Mouse (Mus musculus) limb, embryonic 10.5 days (tissue): ENCODE data around the gene Sytl3. TPM values are rescaled to one million over a fixed set of nuclear protein-coding genes. Genes with fewer than 3 reads are reported as not detected.
"Not testable (repeated sequence)": the region's sequence is repeated elsewhere in the genome, so short reads cannot be mapped to it uniquely, and the experiment has no call there.

Source experiments
- DNase-seq: peaks from one replicate; pipeline ENCODE4 v3.0.0-alpha.2; 2017; ENCODE audit warnings: low spot score
- H3K27ac ChIP-seq: fragments of 300-500 bp; sonication (generic); 2 replicates; pipeline ENCODE4 v1.5.1; 2016; ENCODE audit warnings: mild to moderate bottlenecking
- H3K27me3 ChIP-seq: fragments of 300-500 bp; sonication (generic); 2 replicates; pipeline ENCODE4 v1.6.1; 2016; ENCODE audit warnings: low read depth, mild to moderate bottlenecking; ENCODE audit not compliant: poor library complexity, severe bottlenecking
- H3K36me3 ChIP-seq: fragments of 300-500 bp; sonication (generic); 2 replicates; pipeline ENCODE4 v1.6.1; 2016; ENCODE audit warnings: mild to moderate bottlenecking, moderate library complexity
- H3K4me1 ChIP-seq: fragments of 300-500 bp; sonication (generic); 2 replicates; pipeline ENCODE4 v1.6.1; 2016
- H3K4me3 ChIP-seq: fragments of 300-500 bp; sonication (generic); 2 replicates; pipeline ENCODE4 v1.5.1; 2016; ENCODE audit warnings: mild to moderate bottlenecking, moderate library complexity
- H3K9me3 ChIP-seq: fragments of 300-500 bp; sonication (generic); replicated peaks from 2 replicates; pipeline ENCODE4 v1.6.1; 2016; ENCODE audit warnings: mild to moderate bottlenecking
- WGBS: fragments of 180-500 bp; shearing (Covaris S2); methylation state at CpG from one replicate; pipeline ENCODE4 v1.1.7; 2016; 5-methylcytosine and 5-hydroxymethylcytosine counted together
- polyA plus RNA-seq: library from polyadenylated mRNA; unstranded; fragments of >200 nt; fragmentation: Nextera tagmentation; extraction: Ambion mirVana; gene quantifications from 2 replicates; pipeline ENCODE4 v1.2.1, GENCODE M21; 2016

Sytl3 gene
- polyA plus RNA-seq, 1 experiment from 2014 or later: not detected

DNA sequence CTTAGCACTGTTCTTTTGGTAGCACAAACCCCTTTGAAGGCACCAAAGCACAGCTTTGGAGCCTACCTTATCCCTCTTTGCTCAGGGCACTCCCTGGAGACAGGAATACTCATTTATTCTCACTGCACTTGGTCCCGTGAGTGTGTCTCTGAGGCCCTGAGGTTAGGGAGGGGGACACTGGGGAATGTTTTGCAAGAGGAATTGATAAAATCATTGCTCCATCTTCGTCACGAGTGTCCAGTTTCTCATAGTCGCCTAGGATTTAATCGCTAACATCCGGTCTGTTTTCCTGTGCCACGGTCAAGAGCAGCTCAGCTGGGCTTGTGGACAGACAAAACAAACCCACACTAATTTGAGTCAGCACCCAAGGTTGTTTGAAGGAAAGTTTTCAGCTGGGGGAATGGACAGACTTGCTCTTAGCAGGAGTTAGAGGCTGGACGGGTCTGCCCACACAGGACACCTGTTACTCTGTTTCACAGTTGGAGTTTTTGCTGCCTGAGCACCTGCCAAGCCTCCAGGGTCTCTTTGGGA, 26.5 kb downstream of the Sytl3 start:
- not testable (repeated sequence) for H3K4me1 ChIP-seq, DNase-seq, H3K27me3 ChIP-seq, H3K27ac ChIP-seq, H3K4me3 ChIP-seq, H3K36me3 ChIP-seq, H3K9me3 ChIP-seq
- WGBS: 50% methylated on average over 5 of the region's 8 CpGs

GRCm38 (mm10) chr17:6686299-6686971, 27.5 kb downstream of the Sytl3 start:
- H3K4me1 ChIP-seq, H3K9me3 ChIP-seq, DNase-seq, H3K27ac ChIP-seq, H3K4me3 ChIP-seq, H3K36me3 ChIP-seq, H3K27me3 ChIP-seq: not testable (repeated sequence)
- 84% methylated on average over 3 of the region's 4 CpGs for WGBS

DNA sequence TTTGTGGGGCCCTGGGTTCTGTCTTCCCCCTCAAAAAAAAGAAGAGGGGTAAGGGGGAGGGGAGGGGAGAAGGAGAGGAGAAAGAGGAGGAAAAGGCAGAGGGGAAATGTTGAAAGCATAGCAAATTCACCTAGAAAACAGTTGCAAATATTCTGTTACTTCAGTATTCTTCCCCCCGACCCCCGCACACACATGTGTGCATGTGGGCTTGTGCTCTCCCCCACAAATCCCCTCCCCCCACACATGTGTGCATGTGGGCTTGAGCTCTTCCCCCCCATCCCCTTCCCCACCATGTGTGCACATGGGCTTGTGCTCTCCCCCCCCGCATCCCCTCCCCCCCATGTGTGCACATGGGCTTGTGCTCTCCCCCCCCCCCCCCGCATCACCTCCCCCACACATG, 30.5 kb downstream of the Sytl3 start:
- H3K27me3 ChIP-seq, H3K4me1 ChIP-seq, H3K4me3 ChIP-seq, H3K9me3 ChIP-seq, H3K27ac ChIP-seq, H3K36me3 ChIP-seq, DNase-seq: not testable (repeated sequence)
- 89% methylated on average over 3 of the region's 4 CpGs for WGBS

DNA sequence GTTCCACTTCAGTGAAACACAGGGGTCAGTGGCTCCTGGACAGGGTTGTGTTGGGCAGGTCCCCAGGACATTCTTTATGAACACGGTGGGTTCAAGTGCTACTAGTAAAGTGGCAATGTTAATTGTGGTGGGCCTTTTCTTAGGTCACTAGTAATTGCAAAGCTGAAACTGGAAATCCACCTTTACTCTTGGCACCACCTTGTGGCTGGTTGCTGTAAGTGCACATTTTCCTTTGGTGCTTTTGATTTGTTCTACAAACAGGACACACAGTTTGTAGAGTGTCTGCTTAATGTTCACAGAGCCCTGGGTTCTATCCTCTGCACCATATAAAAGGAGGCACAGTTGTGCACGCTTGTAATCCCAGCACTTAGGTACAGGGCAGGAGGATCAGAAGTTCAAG, 32.7 kb downstream of the Sytl3 start:
- H3K4me3 ChIP-seq, H3K9me3 ChIP-seq, H3K36me3 ChIP-seq, H3K27me3 ChIP-seq, H3K4me1 ChIP-seq, H3K27ac ChIP-seq: not testable (repeated sequence)
- 19% methylated on average over 2 of the region's 2 CpGs for WGBS
- peak; percentile 47 for DNase-seq

DNA sequence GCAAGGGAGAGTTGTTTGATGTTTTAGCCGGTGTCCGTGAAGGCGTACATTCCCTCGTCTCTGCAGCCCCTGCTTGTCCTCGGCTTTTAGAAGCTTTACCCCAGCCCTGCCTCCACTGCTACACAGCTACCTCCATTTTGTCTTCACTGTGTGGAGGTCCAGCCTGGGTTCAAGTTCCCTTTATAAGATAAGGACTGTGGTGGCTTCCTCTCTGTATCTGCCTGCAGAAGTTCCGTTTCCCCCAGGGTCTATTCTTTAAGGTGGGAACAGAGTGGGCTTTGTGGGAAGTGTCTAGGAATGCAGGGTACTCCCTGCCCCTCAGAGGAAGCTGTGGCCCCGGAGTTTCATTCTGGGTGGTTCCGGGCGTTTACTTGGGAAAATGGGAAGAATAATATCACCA, 36.8 kb downstream of the Sytl3 start:
- H3K9me3 ChIP-seq, H3K4me1 ChIP-seq, H3K27ac ChIP-seq, DNase-seq, H3K36me3 ChIP-seq, H3K27me3 ChIP-seq, H3K4me3 ChIP-seq: not testable (repeated sequence)
- 80% methylated on average over 9 of the region's 9 CpGs for WGBS

GRCm38 (mm10) chr17:6696521-6696920, 37.6 kb downstream of the Sytl3 start:
- WGBS: 51% methylated on average over 8 of the region's 8 CpGs
- not testable (repeated sequence) for H3K36me3 ChIP-seq, H3K27me3 ChIP-seq, H3K9me3 ChIP-seq, H3K4me3 ChIP-seq, H3K27ac ChIP-seq, H3K4me1 ChIP-seq, DNase-seq

- not testable (repeated sequence) for H3K9me3 ChIP-seq, DNase-seq, H3K27ac ChIP-seq, H3K27me3 ChIP-seq, H3K4me3 ChIP-seq, H3K4me1 ChIP-seq, H3K36me3 ChIP-seq
- WGBS: 34% methylated on average over 4 of the region's 4 CpGs
Measured at GRCm38 (mm10) chr17:6697224-6697775, 38.4 kb downstream of the Sytl3 start.

DNA sequence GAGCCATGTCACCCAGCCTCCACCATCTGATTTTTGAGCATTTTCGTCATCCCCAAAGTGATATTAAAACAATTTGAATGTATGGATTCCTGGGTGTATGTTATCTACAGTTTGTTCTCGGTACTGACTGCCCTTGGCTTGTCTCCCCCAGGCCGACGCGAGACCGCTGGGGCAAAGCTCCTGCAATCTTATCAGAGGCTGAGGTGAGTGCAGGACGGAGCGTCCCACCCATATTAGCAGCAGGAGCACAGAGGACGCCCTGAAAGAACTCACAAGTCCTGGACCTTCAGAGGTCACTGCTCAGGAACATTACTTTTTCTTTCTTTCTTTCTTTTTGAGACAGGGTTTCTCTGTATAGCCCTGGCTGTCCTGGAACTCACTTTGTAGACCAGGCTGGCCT, 40.6 kb downstream of the Sytl3 start:
- not testable (repeated sequence) for H3K4me1 ChIP-seq, DNase-seq, H3K27me3 ChIP-seq, H3K4me3 ChIP-seq, H3K36me3 ChIP-seq, H3K27ac ChIP-seq, H3K9me3 ChIP-seq
- WGBS: 92% methylated on average over 9 of the region's 9 CpGs

DNA sequence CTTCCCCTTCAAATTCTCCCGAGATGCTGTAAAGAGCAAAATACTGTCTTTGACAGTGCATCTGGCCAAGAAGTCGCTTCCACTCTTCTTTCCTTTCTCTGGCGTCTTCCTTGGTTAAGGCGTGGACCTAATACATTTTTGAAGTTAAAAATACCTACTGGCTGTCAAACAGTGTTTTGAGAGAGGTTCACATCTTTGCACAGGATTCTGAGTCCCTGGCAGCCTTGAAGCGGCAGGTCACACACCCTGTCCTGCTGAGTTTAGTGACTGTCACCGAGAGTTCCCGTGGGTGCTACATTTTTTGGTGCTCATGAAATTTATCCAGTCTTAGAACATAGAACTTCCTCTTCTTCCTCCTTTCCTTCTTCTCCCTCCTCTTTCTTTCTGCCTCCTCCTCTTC, 41.2 kb downstream of the Sytl3 start:
- not testable (repeated sequence) for DNase-seq, H3K4me1 ChIP-seq, H3K4me3 ChIP-seq, H3K27ac ChIP-seq, H3K9me3 ChIP-seq, H3K36me3 ChIP-seq, H3K27me3 ChIP-seq
- 76% methylated on average over 4 of the region's 7 CpGs for WGBS

GRCm38 (mm10) chr17:6702625-6703221, 43.8 kb downstream of the Sytl3 start:
- not testable (repeated sequence) for H3K27ac ChIP-seq, H3K4me3 ChIP-seq, H3K9me3 ChIP-seq, H3K27me3 ChIP-seq, H3K4me1 ChIP-seq, DNase-seq, H3K36me3 ChIP-seq
- 72% methylated on average over 2 of the region's 8 CpGs for whole genome bisulfite sequencing

- 81% methylated on average over 9 of the region's 9 CpGs for WGBS
- not testable (repeated sequence) for H3K36me3 ChIP-seq, H3K27ac ChIP-seq, DNase-seq, H3K9me3 ChIP-seq, H3K4me3 ChIP-seq, H3K4me1 ChIP-seq, H3K27me3 ChIP-seq
Measured at GRCm38 (mm10) chr17:6703381-6704270, 44.7 kb downstream of the Sytl3 start.

DNA sequence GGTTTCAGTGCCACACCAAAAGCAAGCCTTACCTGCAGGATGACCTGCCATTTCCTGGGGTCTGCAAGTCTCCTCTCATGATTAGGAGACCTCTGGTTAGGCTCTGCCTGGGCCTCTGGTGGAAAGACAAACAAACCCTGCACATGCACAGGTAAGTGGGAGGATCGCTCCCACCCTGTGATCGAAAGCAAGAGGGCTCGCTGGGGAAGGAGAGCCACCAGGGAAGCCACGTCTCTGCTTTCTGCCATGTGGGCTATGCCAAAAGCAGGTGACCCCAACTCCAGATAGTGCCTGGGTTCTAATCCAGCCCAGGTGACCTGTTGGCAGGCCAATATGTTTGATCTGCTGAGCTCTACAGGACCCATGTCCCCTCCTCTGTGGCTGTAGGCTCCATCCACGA, 47.6 kb downstream of the Sytl3 start:
- 96% methylated on average over 5 of the region's 5 CpGs for WGBS
- H3K9me3 ChIP-seq, H3K36me3 ChIP-seq, DNase-seq, H3K4me3 ChIP-seq, H3K27ac ChIP-seq, H3K27me3 ChIP-seq, H3K4me1 ChIP-seq: not testable (repeated sequence)

GRCm38 (mm10) chr17:6707422-6707821, 48.5 kb downstream of the Sytl3 start:
- not testable (repeated sequence) for H3K9me3 ChIP-seq, DNase-seq, H3K4me1 ChIP-seq, H3K4me3 ChIP-seq, H3K27me3 ChIP-seq, H3K36me3 ChIP-seq, H3K27ac ChIP-seq
- WGBS: 87% methylated on average over 5 of the region's 5 CpGs
